Mouse (Mus musculus) embryonic facial prominence, embryonic 10.5 days (tissue): ENCODE measurements at regions not wholly inside any gene's neighbourhood (a gene's known extent, or its start where the extent isn't known, plus 50 kb on each side); places are given as distances from the start of the nearest gene placed in this dataset.
"Not testable (repeated sequence)": the region's sequence is repeated elsewhere in the genome, so short reads cannot be mapped to it uniquely, and the experiment has no call there.

Experiments
- DNase-seq: peaks from one replicate; pipeline ENCODE4 v3.0.0-alpha.2; 2017; ENCODE audit warnings: low spot score
- H3K27ac ChIP-seq: fragments of 300-500 bp; sonication (generic); replicated peaks from 2 replicates; pipeline ENCODE4 v1.5.1; 2016; ENCODE audit warnings: mild to moderate bottlenecking
- H3K27me3 ChIP-seq: fragments of 300-500 bp; sonication (generic); replicated peaks from 2 replicates; pipeline ENCODE4 v1.6.1; 2016; ENCODE audit warnings: low read depth, mild to moderate bottlenecking; ENCODE audit not compliant: poor library complexity, severe bottlenecking
- H3K36me3 ChIP-seq: fragments of 300-500 bp; sonication (generic); replicated peaks from 2 replicates; pipeline ENCODE4 v1.6.1; 2016; ENCODE audit warnings: mild to moderate bottlenecking, moderate library complexity
- H3K4me1 ChIP-seq: fragments of 300-500 bp; sonication (generic); 2 replicates; pipeline ENCODE4 v1.6.1; 2016
- H3K4me3 ChIP-seq: fragments of 300-500 bp; sonication (generic); 2 replicates; pipeline ENCODE4 v1.5.1; 2016; ENCODE audit warnings: mild to moderate bottlenecking, moderate library complexity
- H3K9me3 ChIP-seq: fragments of 300-500 bp; sonication (generic); 2 replicates; pipeline ENCODE4 v1.6.1; 2016; ENCODE audit warnings: mild to moderate bottlenecking
- WGBS: fragments of 180-500 bp; shearing (Covaris S2); methylation state at CpG from one replicate; pipeline ENCODE4 v1.1.7; 2016; 5-methylcytosine and 5-hydroxymethylcytosine counted together

DNA sequence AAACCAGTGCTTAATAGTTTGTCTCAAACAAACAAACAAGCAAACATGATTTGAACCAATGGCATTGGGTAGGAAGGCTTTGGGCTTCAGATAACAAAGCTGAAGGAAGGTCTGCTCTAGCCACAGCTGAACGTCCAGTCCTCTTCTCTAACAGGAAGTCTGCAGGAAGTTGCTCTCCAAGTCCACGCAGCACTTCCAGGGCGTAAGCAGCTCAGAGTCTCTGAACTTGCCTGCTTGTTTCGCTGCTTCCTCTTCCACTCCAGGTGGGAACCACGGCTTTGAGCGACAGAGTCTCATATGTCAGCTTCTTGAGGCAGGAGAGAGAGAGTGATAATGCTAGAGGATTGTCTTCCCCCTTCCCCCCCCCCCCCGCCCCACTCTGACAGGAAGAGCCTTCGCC is 123.6 kb downstream of the Tnfrsf21 start:
- Histone ChIP-seq H3K36me3 (no peaks in the 10 kb centered on the region), H3K4me3 (no peak overlapping the region), H3K27ac (no peak overlapping the region), H3K27me3 (no peaks in the 10 kb centered on the region), H3K9me3 (no peaks in the 10 kb centered on the region), H3K4me1 (peaks cover 3% of the 10 kb centered on the region; the same call in 1 of the 2 replicates)
- DNase-seq: no peak
- WGBS: 54% methylated on average over 8 of the region's 8 CpGs

DNA sequence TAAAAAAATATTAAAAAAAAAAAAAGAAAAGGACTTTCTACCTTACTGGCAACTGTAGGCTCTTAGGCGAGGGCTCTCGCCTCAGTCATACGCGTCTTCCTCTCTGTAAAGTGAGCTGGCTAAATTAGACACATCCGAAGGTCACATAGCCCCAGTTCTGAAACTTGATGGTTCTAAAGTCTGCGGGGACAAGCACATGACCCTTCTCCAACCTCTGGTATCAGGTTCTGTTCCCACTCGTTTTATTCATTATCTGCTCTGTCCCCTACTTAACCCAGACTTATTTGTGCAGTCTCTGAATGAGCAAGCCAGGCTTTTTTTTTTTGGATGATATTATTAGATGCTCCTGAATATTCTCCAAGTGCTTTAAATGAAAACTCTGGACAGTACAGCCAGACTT is 125.4 kb downstream of the Tnfrsf21 start:
- H3K4me1 ChIP-seq: peaks cover 3% of the 10 kb centered on the region; the same call in 1 of the 2 replicates
- 52% methylated on average over 7 of the region's 7 CpGs for WGBS
- no peaks in the 10 kb centered on the region for H3K27me3 ChIP-seq
- no peak for DNase-seq
- no peaks in the 10 kb centered on the region for H3K36me3 ChIP-seq
- no peaks in the 10 kb centered on the region for H3K9me3 ChIP-seq
- H3K27ac ChIP-seq: no peak overlapping the region
- no peak overlapping the region for H3K4me3 ChIP-seq

DNA sequence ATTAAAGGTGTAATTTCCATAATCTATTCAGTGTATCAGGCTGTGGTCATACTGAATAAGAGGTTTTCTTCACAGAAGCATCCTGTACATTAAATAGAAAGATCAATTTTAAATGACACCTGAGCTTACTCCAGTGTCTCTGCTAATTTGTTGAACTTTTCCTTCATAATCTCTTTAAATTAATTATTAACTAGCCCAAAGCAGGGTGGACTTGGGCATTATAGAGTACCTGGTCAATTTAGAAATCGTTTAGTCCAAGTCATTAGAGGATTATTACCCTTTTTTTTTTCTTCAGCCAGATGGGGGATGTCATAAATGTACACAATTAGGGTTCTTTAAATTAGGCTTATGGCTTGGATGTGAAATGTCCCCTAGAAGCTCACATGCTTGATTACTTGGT is 124.4 kb upstream of the Adgrf1 start:
- WGBS: 81% methylated on average over 1 of the region's 1 CpGs
- no peak overlapping the region for H3K27ac ChIP-seq
- H3K36me3 ChIP-seq: no peaks in the 10 kb centered on the region
- DNase-seq: no peak
- H3K4me3 ChIP-seq: no peak overlapping the region
- H3K4me1 ChIP-seq: peaks cover 26% of the 10 kb centered on the region
- H3K9me3 ChIP-seq: no peaks in the 10 kb centered on the region
- no peaks in the 10 kb centered on the region for H3K27me3 ChIP-seq

DNA sequence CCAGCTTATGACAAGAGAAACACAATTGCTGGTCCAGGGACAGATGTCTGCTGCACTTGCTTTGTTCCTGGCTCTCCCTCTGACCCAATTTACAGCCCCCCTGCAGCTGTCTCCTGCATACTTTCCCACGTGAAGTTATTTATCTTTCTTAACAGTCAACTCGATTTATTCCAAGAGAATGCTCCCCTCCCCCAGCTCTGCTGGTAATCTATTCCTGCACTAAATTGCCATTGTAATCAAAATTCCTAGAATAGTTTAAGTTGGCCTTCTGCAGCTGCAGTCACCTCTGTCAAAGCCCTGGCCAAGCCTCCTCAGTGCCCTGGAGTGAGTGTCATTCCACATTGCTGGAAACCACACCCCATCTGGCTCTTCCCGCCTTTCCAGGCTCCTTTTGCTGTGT is 122.2 kb upstream of the Adgrf1 start:
- peak; percentile 49 for DNase-seq

DNA sequence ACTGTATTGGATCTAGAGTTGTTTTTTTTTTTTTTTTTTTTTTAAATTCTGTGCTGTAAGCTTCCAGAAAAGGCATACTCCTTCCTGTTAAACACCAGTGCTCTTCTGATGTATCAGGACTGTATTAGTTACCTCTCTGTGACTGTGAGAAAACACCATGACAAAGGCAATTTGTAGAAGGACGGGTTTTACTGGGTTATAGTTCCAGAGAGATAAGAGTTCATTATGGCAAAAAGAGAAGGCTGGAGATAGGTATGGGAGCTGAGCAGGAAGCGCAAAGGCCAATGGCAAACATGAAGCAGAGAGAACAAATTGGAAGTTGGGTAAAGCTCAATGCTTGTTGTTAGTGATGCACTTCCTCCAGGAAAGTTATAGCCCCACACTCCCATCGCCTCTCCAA is 117.5 kb upstream of the Adgrf1 start:
- Histone ChIP-seq H3K27ac (no peak overlapping the region), H3K9me3 (no peaks in the 10 kb centered on the region), H3K27me3 (no peaks in the 10 kb centered on the region), H3K4me3 (no peak overlapping the region), H3K36me3 (no peaks in the 10 kb centered on the region), H3K4me1 (peaks cover 18% of the 10 kb centered on the region)
- no peak for DNase-seq
- 82% methylated on average over 3 of the region's 3 CpGs for WGBS

More for the DNA sequence above, 122.2 kb upstream of the Adgrf1 start:
- Histone ChIP-seq H3K4me1 (peaks cover 22% of the 10 kb centered on the region), H3K27ac (0 out of 2 replicates have a peak overlapping the region, but pooled peaks have one; percentile 44), H3K4me3 (no peak overlapping the region), H3K9me3 (no peaks in the 10 kb centered on the region), H3K36me3 (no peaks in the 10 kb centered on the region), H3K27me3 (no peaks in the 10 kb centered on the region)
- 5% methylated on average over 3 of the region's 3 CpGs for WGBS

DNA sequence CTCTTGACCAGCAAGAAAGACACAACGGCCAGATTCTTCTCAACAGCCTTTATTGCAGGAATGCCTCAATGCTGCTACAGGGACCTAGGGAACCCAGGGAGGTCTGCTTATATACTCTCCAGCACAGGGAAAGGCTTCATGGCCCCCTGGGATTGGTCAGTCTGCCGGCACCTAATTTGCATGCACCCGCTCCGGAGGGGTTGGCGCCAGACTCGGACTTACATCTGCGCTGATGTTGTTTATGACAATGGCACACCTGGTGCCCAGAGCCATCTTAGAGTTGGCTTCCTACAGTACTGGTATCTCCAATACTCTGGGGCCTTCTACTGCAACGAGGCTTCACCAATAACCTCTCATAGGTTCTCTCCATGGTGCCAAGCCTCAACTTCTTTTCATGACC is 114.9 kb upstream of the Adgrf1 start:
- WGBS: 94% methylated on average over 8 of the region's 8 CpGs
- H3K9me3 ChIP-seq, H3K27ac ChIP-seq, H3K36me3 ChIP-seq, H3K4me3 ChIP-seq, DNase-seq, H3K27me3 ChIP-seq: not testable (repeated sequence)
- H3K4me1 ChIP-seq: peaks cover 22% of the 10 kb centered on the region

DNA sequence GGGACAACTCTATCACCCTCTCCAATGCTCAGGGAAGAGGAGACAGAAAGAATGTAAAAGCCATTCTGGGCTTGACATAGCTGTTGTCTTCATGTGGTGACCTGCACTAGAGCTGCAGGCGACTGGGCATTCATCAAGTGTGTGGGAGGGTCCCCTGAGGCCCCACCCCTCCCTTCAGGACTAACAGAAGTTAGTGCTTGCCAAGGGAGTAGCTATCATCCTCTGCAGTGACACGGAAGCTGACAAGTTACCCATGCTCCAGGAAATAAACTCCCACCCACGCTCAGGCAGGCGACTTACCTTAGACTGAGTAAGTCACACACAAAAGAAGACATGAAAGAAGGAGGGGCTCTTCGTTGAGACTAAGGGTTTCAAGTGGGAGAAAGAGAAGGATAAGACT is 114.0 kb upstream of the Adgrf1 start:
- Histone ChIP-seq H3K36me3 (no peaks in the 10 kb centered on the region), H3K27me3 (no peaks in the 10 kb centered on the region), H3K9me3 (no peaks in the 10 kb centered on the region), H3K4me1 (peaks cover 22% of the 10 kb centered on the region), H3K4me3 (no peak overlapping the region), H3K27ac (no peak overlapping the region)
- WGBS: 68% methylated on average over 5 of the region's 5 CpGs
- DNase-seq: no peak

DNA sequence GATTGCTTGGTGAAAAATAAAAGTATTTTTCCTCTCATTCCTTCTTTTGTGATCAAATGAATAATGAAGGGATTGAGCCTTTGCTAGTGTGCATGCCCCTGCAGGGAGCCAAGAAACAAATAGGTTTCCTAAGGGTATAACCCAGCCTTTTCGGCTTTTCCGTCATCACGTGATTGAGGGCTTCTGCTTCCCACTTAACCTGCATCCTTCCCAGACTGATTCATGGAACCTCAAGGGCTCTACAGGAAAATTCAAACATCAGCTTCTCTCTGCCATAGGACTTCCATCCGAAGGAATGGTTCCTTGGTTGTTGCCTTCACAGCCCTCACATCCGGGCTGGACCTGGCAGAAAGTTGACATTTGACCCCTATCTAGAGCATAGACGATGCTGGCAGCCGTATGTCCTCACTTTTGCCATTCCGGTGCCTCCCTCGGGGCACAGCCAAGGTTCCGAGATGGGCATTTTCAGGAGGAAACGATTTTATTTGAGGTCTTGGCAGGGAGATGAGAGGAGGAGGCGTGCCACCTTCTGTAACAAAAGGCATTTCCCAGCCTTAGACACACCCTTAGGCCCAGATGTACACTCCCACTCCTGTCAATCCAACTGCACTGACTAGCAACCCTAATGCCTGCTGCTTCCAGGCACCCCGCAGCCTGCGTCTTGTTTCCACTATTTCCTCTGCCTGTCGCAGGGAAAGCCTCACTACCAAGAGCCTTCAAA is 112.2 kb upstream of the Adgrf1 start:
- H3K4me1 ChIP-seq: peaks cover 22% of the 10 kb centered on the region
- WGBS: 13% methylated on average over 15 of the region's 15 CpGs
- peak; percentile 67 for DNase-seq
- H3K27ac ChIP-seq: peak overlapping the region; percentile 36; the same call in 1 of the 2 replicates
- no peaks in the 10 kb centered on the region for H3K9me3 ChIP-seq
- peak overlapping the region; percentile 44 for H3K4me3 ChIP-seq
- no peaks in the 10 kb centered on the region for H3K36me3 ChIP-seq
- H3K27me3 ChIP-seq: no peaks in the 10 kb centered on the region

DNA sequence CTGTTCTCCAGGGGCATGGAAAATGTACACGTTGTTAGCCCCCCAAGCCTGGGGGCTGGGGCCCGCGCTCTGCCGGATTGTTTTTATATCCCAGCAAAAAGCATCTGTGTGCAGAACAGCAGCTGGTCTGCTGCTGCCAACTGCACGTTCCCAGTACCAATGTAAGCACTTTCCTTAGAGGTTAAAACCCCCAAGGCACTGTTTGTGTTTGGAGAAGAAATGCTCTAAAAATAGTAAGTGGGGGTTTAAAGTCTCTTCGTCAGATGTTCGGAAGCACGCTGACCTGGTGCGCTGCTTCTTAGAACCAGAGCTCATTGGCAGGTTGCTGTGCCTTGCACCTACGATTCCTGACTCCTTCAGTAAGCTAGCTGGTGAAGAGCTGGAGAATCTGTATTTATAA is 111.4 kb upstream of the Adgrf1 start:
- H3K27ac ChIP-seq: peak overlapping the region; percentile 36; the same call in 1 of the 2 replicates
- H3K4me1 ChIP-seq: peaks cover 22% of the 10 kb centered on the region
- no peaks in the 10 kb centered on the region for H3K27me3 ChIP-seq
- no peaks in the 10 kb centered on the region for H3K36me3 ChIP-seq
- DNase-seq: peak; percentile 50
- no peaks in the 10 kb centered on the region for H3K9me3 ChIP-seq
- peak overlapping the region; percentile 44 for H3K4me3 ChIP-seq
- WGBS: 19% methylated on average over 10 of the region's 10 CpGs

DNA sequence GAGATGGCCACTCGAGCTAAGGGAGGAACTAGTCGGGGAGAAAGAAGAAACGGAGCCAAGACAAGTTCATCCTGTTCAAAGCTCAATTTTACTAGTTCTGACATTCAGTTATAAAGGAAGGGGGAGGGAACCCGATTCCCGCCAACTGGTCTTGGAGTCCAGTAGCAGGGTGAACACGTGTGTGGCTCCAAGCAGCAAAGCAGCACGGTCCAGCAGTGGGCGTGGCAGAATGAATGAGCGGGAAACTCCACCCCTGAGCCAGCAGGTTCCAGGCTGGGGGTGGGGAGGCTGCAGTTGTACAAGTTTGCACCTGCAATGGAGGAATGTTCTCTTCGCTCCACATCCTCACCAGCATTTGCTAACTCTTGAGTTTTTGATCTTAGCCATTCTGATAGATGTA is 108.8 kb upstream of the Adgrf1 start:
- not testable (repeated sequence) for DNase-seq, H3K27ac ChIP-seq, H3K4me3 ChIP-seq, H3K9me3 ChIP-seq, H3K27me3 ChIP-seq, H3K36me3 ChIP-seq
- peaks cover 19% of the 10 kb centered on the region for H3K4me1 ChIP-seq
- WGBS: 75% methylated on average over 10 of the region's 10 CpGs

DNA sequence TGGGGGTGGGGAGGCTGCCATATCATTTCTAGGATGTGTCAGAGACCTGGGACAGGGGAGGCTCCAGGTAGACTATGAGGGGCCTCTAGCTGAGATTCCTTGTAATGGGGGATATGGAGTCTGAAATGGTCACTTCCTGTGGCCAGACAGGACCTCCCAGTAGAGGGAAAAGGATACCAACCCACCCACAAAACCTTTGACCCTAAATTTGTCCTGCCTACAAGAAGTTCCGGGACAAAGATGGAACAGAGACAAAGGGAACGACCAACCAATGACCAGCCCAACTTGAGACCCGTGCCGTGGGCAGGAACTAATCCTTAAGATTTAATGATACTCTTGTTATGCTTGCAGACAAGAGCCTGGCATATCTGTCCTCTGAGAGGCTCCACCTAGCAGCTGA is 107.0 kb upstream of the Adgrf1 start:
- Histone ChIP-seq H3K36me3 (no peaks in the 10 kb centered on the region), H3K27me3 (no peaks in the 10 kb centered on the region), H3K27ac (no peak overlapping the region), H3K4me3 (no peak overlapping the region), H3K9me3 (no peaks in the 10 kb centered on the region), H3K4me1 (peaks cover 12% of the 10 kb centered on the region)
- no peak for DNase-seq
- 80% methylated on average over 4 of the region's 4 CpGs for WGBS

DNA sequence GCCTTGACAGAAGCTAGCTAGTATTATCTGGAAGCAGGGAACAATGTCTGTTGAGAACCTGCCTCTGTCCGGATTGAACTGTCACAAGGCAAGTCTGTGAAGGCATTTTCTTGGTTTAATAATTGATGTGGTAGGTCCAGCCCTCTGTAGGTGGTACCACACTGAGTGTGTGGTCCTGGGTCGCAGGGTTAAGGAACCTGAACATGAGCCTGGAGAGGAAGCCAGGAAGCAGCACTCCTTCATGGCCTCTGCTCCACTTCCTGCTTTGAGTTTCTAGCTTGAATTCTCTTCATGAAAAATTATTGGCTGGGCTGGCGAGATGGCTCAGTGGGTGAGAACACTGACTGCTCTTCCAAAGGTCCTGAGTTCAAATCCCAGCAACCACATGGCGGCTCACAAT is 104.0 kb upstream of the Adgrf1 start:
- Histone ChIP-seq H3K27ac (no peak overlapping the region), H3K4me1 (no peaks in the 10 kb centered on the region), H3K9me3 (no peaks in the 10 kb centered on the region), H3K27me3 (no peaks in the 10 kb centered on the region), H3K4me3 (no peak overlapping the region), H3K36me3 (no peaks in the 10 kb centered on the region)
- DNase-seq: no peak
- 74% methylated on average over 4 of the region's 4 CpGs for WGBS

DNA sequence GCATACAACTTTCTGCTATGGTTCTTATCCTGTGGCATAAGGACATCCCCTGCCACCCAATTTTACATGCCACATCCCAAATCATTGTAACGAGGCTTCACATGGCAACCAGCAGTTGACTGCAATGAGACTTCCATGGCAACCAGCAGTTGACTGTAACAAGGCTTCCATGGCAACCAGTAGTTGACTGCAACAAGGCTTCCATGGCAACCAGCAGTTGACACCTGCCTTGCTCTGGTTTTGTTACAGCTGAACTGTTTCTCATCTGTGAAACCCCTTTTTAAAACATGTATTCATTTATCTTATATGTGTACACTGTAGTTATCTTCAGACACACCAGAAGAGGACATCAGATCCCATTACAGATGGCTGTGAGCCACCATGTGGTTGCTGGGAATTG is 100.7 kb upstream of the Adgrf1 start:
- H3K4me3 ChIP-seq: no peak overlapping the region
- H3K4me1 ChIP-seq: no peaks in the 10 kb centered on the region
- 80% methylated on average over 1 of the region's 1 CpGs for WGBS
- H3K36me3 ChIP-seq: no peaks in the 10 kb centered on the region
- H3K27me3 ChIP-seq: no peaks in the 10 kb centered on the region
- DNase-seq: no peak
- H3K9me3 ChIP-seq: no peaks in the 10 kb centered on the region
- H3K27ac ChIP-seq: no peak overlapping the region
